Mouse (Mus musculus) forelimb bud, embryonic 11.5 days (tissue): Measurements from ENCODE around the gene Agap1.

Experiments
- DNase-seq: peaks from one replicate; pipeline ENCODE4 v3.0.0-alpha.2; 2012; ENCODE audit warnings: low read depth, low spot score

Gene Agap1

DNA sequence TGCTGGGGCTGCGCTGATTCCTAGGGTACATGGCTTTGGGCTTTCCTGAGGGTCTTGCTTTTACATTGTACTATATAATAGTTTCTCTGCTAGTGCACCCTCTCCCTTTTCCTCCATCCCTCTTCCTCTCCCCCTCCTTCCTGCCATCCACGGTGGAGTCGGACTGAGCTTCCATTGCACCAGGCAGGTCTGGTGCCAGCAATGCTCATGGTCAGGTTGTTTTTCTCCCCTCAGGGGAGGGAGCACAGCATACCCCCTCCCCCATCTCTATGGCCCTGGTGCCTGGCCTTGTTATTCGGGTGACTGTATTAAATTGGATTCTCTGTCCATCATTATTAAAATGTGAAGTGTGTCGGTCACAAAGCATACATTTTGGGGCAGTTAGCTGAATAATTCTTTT is 259.1 kb downstream of the Agap1 start:
- DNase-seq, result no peak

DNA sequence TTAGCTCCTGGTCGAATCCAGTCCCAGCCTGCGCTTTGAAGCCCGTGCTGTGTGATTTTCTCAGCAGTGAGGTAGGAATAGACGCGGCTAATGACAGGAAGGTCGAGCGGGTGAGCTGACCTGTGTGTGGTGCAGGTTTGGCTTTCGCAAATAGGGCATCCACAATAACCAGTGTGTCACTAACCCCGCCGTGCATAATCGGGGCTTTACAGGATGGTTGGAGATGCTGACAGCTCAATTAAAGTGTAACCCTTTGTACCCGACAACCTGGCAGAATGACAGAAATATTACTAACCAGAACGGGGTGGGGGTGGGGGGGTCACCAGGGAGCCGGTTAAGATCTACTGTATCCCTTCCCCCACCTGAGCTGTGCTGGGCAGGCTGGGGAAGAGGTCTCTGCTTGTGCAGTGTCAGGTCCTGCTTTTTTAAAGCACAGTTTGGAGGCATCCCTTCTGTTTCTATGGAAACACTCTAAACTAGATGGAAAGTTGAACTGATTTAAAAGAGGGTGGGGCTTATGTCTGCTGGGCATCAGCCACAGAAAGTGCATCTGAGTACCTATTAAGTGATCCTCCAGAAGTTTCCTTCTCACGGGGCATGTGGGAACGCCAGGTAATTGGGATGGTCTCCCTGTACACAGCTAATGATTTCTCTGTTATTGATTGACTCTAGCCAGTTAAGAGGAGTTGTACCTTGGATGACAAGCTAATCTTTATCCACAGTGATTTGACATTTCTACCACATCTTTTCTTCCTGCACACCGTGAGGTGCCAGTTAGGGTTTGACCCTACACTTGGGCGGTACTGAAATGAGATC is 259.8 kb downstream of the Agap1 start:
- no peak for DNase-seq

DNA sequence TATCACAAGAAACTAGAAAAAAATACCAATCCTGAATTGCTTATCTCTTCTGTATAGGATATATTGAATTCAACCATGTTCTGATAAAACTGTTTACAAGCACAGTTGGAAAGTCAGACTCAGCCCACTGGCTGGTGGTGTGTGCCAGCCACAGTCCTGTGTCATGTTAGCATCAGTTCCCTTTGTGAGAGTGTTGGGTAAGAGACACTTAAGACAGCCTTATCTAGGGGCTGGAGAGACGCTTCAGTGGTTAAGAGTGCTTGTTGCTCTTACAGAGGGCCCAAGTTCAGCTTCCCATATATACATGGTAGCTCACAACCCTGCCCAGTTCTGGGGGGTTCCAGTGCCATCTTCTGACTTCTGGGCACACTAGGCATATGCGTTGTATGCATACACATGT is 261.6 kb downstream of the Agap1 start:
- no peak for DNase-seq

- no peak for DNase-seq
Measured at GRCm38 (mm10) chr1:89717100-89717499, 262.5 kb downstream of the Agap1 start.

GRCm38 (mm10) chr1:89718782-89719403 is 264.3 kb downstream of the Agap1 start:
- no peak for DNase-seq

GRCm38 (mm10) chr1:89724141-89724540 is 269.5 kb downstream of the Agap1 start:
- DNase-seq, result no peak

DNA sequence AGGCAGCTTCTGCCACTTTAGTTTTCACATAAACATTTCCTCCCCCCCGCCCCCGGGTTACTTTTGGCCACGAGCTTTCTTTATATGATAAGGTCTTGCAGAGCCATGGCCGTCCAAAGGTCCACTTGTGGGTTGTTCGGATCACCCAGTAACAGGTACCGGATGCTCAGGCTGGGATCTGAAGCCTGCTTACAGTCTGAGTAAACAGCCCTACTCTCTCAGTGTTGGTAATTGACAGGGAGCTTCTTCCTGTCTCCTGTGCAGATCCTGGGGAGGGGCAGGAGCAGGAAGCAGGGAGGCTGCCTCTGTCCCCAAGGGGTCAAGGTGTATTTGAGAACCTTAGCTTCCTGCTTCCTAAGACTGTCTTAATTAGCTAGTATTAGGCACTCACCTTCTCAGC is 269.9 kb downstream of the Agap1 start:
- DNase-seq, result no peak

GRCm38 (mm10) chr1:89724957-89725356 is 270.4 kb downstream of the Agap1 start:
- DNase-seq, result no peak

DNA sequence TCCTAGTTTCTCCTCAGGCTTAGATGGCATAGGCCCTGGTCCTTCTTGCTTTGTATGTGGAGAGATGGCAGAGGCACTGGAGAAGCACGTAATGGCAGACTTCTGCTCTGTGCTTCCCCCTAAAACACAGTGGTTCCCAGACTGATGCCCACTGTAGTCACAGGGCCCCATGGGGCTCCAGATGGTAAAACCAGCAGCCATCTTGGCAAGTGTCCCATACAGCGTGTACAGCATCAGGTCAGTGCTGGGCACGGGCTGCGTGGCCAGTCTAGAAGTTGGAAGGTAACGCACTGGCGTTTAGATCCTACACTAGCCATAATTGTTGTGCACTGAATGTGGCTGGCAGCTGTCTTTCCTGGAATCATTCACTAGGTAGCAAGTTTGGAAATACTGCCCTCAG is 273.9 kb downstream of the Agap1 start:
- no peak for DNase-seq

DNA sequence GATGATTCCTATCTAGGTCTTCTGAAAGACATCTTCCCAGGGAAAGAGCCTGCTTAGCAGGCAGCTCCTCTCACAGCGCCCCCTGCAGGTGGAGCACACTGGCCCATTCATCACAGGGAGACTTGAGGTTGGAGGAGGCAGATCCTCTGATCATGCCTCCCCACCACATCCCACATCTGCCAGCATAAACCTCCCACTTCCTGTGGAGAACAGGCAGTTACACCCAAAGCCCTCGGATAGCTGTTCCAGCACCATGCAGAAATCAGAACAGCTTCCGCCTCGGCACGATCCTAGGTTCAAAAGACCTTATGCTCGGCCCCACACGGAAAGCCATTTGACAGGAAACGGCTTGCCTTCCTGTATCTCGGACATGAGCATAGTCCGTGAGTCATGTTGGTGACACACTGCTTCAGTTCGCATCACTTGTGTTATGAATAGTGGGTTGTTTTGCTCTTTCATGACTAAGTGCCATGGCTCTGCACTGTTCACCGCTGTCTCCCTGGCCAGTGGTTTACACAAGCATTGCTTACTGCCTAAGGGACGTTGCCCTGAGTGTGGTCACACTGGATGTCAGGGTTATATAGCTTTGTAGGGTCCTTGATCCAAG is 276.1 kb downstream of the Agap1 start:
- no peak for DNase-seq

DNA sequence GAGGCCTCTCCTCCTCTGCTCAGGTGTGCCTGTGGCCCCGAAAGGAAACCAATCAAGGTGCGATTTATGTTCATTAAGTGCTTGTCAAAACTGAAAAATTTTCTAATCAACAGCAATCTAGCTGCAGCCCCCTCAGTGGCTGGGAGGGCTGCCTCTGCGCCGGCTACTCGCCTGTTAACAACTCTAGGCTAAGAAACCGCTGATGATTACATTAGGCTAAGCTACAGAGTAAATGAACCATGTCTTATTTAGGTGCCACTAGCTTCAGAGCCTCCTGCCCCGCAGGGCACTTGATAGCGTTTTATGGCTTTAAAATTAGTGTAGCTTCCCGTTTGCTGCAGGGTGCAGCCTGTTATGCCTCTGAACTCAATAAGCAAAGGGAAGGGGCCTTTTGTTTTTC is 279.8 kb downstream of the Agap1 start:
- DNase-seq, result no peak

GRCm38 (mm10) chr1:89735146-89735545 is 280.5 kb downstream of the Agap1 start:
- DNase-seq, result no peak

DNA sequence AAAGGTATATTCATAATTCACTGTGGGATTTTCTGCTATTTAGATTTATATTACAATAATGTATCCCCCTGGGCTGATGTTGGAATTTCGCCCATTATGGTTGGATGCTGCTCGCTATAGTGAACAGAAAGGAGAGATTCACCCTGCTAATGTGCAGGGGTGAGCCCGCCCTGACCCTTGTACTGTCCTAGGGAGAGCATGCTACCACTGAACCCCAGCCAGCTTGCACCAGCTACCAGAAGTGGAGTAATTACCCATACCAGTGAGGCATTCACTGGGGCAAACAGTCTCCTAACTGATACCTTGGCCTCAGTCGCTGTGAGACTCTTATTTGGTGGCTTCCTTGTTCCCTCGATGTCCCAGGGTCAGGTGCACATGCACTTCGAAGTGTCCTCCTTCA is 281.4 kb downstream of the Agap1 start:
- no peak for DNase-seq

GRCm38 (mm10) chr1:89739067-89739774 is 284.6 kb downstream of the Agap1 start:
- no peak for DNase-seq

DNA sequence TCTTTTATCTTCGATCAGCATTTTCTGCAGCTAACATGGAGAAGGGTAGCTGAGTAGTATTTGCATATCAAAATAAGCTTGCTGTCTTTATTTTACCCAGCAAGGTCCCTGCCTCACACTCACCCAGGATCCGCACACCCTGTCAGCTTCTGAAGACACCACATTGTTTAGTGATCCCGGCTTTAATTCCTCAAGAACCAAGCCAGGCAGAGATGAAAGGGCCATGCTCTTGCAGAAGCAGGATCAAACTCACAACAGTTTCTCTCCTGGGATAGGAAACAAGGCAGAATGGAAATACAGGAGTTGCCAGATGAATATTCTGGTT is 285.1 kb downstream of the Agap1 start:
- no peak for DNase-seq

GRCm38 (mm10) chr1:89742359-89742758 is 287.8 kb downstream of the Agap1 start:
- DNase-seq, result no peak

DNA sequence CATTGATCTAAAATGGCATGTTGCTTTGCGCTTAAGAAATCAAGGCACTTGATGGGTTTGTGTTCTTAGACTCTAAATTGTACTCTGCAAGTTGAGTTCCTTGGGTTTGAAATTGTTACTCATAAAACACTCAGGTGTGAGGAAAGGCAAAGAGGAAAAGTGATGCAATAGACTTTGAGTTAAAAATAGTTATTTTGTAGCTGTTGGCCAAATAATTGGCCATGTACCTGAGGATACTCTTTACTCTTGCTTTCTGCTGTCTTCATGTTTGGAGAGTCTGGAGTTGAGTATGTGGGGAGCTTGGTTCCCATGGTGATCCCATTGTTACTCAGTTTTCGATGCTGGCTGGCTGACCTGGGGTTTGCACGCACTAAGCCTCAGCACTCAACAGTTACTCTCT is 291.6 kb downstream of the Agap1 start:
- DNase-seq, result no peak

- DNase-seq, result no peak
Measured at GRCm38 (mm10) chr1:89749666-89750065, 295.1 kb downstream of the Agap1 start.

DNA sequence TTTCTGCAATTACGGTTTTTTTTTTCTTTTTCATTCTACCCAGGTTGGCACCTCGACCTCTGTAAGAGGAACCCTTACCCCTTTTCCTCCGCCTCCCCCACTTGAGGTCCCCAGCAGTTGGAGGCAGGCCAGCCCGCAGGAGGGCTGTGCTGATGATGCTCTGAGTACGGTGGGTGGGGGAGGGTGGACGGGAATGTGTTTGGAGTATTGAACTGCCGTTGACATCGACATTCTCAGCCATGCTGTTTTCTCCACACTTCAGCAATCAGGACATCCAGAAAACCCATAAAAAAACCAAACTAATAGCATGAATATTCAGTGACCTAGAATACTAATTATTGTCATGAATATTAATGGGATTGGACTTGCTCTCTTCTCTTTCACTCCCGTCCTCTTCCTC is 295.9 kb downstream of the Agap1 start:
- no peak for DNase-seq

GRCm38 (mm10) chr1:89750921-89751320 is 296.3 kb downstream of the Agap1 start:
- DNase-seq, result no peak

GRCm38 (mm10) chr1:89751344-89751743 is 296.7 kb downstream of the Agap1 start:
- no peak for DNase-seq

DNA sequence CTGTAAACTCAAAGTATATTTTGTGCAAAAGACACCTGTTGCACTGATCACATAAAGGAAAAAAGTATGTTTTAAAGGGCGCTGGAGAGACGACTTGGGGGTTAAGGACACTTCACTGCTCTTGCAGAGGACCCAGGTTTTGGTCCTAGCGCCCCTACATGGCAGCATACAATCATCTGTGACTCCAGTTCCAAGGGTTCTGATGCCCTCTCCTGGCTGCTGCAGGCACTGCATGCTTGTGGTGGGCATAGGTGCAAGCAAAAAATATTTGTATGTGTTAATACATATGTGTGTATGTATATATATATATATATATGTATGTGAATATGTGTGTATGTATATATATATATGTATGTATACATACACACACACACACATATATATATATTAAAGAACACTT is 298.1 kb downstream of the Agap1 start:
- no peak for DNase-seq

- DNase-seq, result no peak
Measured at GRCm38 (mm10) chr1:89755358-89755757, 300.8 kb downstream of the Agap1 start.
